Mouse (Mus musculus) limb, embryonic 15.5 days (tissue): ENCODE measurements around the gene Tax1bp3. TPM values are rescaled to one million over a fixed set of nuclear protein-coding genes. Genes with fewer than 3 reads are reported as not detected.

ENCODE experiments used
- ATAC-seq: fragments of 200-750 bp; cut with Nextera tagmentation; 2 replicates; pipeline ENCODE4 v1.8.0; 2017; ENCODE audit warnings: low read depth, moderate TSS enrichment; ENCODE audit not compliant: insufficient number of reproducible peaks, low FRiP score, low TSS enrichment
- H3K27ac ChIP-seq: fragments of 300-500 bp; sonication (generic); 2 replicates; pipeline ENCODE4 v1.5.1; 2015; ENCODE audit warnings: moderate library complexity, mild to moderate bottlenecking, inconsistent platforms
- H3K27me3 ChIP-seq: fragments of 300-500 bp; sonication (generic); 2 replicates; pipeline ENCODE4 v1.6.1; 2015; ENCODE audit warnings: inconsistent platforms
- H3K36me3 ChIP-seq: fragments of 300-500 bp; sonication (generic); 2 replicates; pipeline ENCODE4 v1.6.1; 2015; ENCODE audit warnings: inconsistent platforms
- H3K4me1 ChIP-seq: fragments of 300-500 bp; sonication (generic); 2 replicates; pipeline ENCODE4 v1.6.1; 2015; ENCODE audit warnings: inconsistent platforms
- H3K4me2 ChIP-seq: fragments of 300-500 bp; sonication (generic); 2 replicates; pipeline ENCODE4 v1.6.1; 2015; ENCODE audit warnings: mild to moderate bottlenecking, inconsistent platforms
- H3K4me3 ChIP-seq: fragments of 300-500 bp; sonication (generic); 2 replicates; pipeline ENCODE4 v1.5.1; 2015; ENCODE audit warnings: mild to moderate bottlenecking, inconsistent platforms
- H3K9ac ChIP-seq: fragments of 300-500 bp; sonication (generic); 2 replicates; pipeline ENCODE4 v1.6.1; 2015; ENCODE audit warnings: inconsistent platforms
- H3K9me3 ChIP-seq: fragments of 300-500 bp; sonication (generic); 2 replicates; pipeline ENCODE4 v1.6.1; 2016; ENCODE audit warnings: inconsistent platforms
- WGBS: fragments of 180-500 bp; shearing (Covaris S2); methylation state at CpG from one replicate; pipeline ENCODE4 v1.1.7; 2015; 5-methylcytosine and 5-hydroxymethylcytosine counted together
- polyA plus RNA-seq: library from polyadenylated mRNA; unstranded; fragments of >200 nt; fragmentation: Nextera tagmentation; extraction: Ambion mirVana; gene quantifications from 2 replicates; pipeline ENCODE4 v1.2.1, GENCODE M21; 2015

Tax1bp3 gene
- polyA plus RNA-seq, 1 experiment from 2014 or later: 217 TPM

- WGBS: 5% methylated on average over 2 of the region's 2 CpGs
- ATAC-seq: no peak
- H3K27me3 ChIP-seq: no peaks in the 10 kb centered on the region
- H3K4me3 ChIP-seq: peak overlapping the region; percentile 78
- H3K4me1 ChIP-seq: peaks cover 25% of the 10 kb centered on the region
- peak overlapping the region; percentile 60 for H3K4me2 ChIP-seq
- H3K9me3 ChIP-seq: no peaks in the 10 kb centered on the region
- H3K9ac ChIP-seq: peak overlapping the region; percentile 65
- peak overlapping the region; percentile 96 for H3K27ac ChIP-seq
- peaks cover 27% of the 10 kb centered on the region for H3K36me3 ChIP-seq
Measured at GRCm38 (mm10) chr11:73177895-73178294, 1.0 kb downstream of the Tax1bp3 start.

GRCm38 (mm10) chr11:73185872-73186615, 9.2 kb downstream of the Tax1bp3 start:
- Histone ChIP-seq H3K9ac (no peak overlapping the region), H3K4me1 (no peaks in the 10 kb centered on the region), H3K36me3 (peaks cover 81% of the 10 kb centered on the region), H3K9me3 (no peaks in the 10 kb centered on the region), H3K27ac (no peak overlapping the region), H3K4me3 (no peak overlapping the region), H3K4me2 (no peak overlapping the region), H3K27me3 (no peaks in the 10 kb centered on the region)
- WGBS: 92% methylated on average over 10 of the region's 10 CpGs
- ATAC-seq: no peak

GRCm38 (mm10) chr11:73187231-73187630, 10.3 kb downstream of the Tax1bp3 start:
- H3K9me3 ChIP-seq: no peaks in the 10 kb centered on the region
- H3K27ac ChIP-seq: no peak overlapping the region
- H3K4me3 ChIP-seq: no peak overlapping the region
- H3K27me3 ChIP-seq: no peaks in the 10 kb centered on the region
- no peak overlapping the region for H3K4me2 ChIP-seq
- ATAC-seq: no peak
- H3K9ac ChIP-seq: no peak overlapping the region
- no peaks in the 10 kb centered on the region for H3K4me1 ChIP-seq
- H3K36me3 ChIP-seq: peaks cover 89% of the 10 kb centered on the region
- 87% methylated on average over 6 of the region's 6 CpGs for WGBS

- Histone ChIP-seq H3K4me2 (no peak overlapping the region), H3K4me1 (peaks cover 4% of the 10 kb centered on the region; the same call in 1 of the 2 replicates), H3K9ac (no peak overlapping the region), H3K27me3 (no peaks in the 10 kb centered on the region), H3K9me3 (no peaks in the 10 kb centered on the region), H3K4me3 (no peak overlapping the region), H3K36me3 (peaks cover 55% of the 10 kb centered on the region), H3K27ac (no peak overlapping the region)
- 70% methylated on average over 6 of the region's 6 CpGs for WGBS
- no peak for ATAC-seq
Measured at GRCm38 (mm10) chr11:73193047-73193446, 16.2 kb downstream of the Tax1bp3 start.

GRCm38 (mm10) chr11:73194444-73194843, 17.6 kb downstream of the Tax1bp3 start:
- Histone ChIP-seq H3K27ac (no peak overlapping the region), H3K9me3 (no peaks in the 10 kb centered on the region), H3K36me3 (peaks cover 43% of the 10 kb centered on the region), H3K4me3 (no peak overlapping the region), H3K27me3 (no peaks in the 10 kb centered on the region), H3K9ac (no peak overlapping the region), H3K4me2 (no peak overlapping the region), H3K4me1 (peaks cover 10% of the 10 kb centered on the region; the same call in 1 of the 2 replicates)
- WGBS: 72% methylated on average over 2 of the region's 2 CpGs
- no peak for ATAC-seq

GRCm38 (mm10) chr11:73198190-73198589, 21.3 kb downstream of the Tax1bp3 start:
- Histone ChIP-seq H3K4me3 (peak overlapping the region; percentile 77), H3K4me2 (peak overlapping the region; percentile 95), H3K4me1 (peaks cover 22% of the 10 kb centered on the region), H3K36me3 (0 out of 2 replicates have a peak, but pooled peaks cover 11% of the 10 kb centered on the region), H3K27ac (no peak overlapping the region), H3K27me3 (no peaks in the 10 kb centered on the region), H3K9ac (peak overlapping the region; percentile 65), H3K9me3 (no peaks in the 10 kb centered on the region)
- no peak for ATAC-seq
- WGBS: 7% methylated on average over 1 of the region's 1 CpGs

GRCm38 (mm10) chr11:73198603-73199229, 21.8 kb downstream of the Tax1bp3 start, which contains the start of gene Ctns:
Gene Ctns, minus strand, starts transcription at chr11:73199042.
- ATAC-seq: peak; percentile 96
- Histone ChIP-seq H3K27me3 (no peaks in the 10 kb centered on the region), H3K4me3 (peak within 1 kb of the TSS; percentile 77), H3K9me3 (no peaks in the 10 kb centered on the region), H3K9ac (peak within 1 kb of the TSS; percentile 85), H3K4me1 (peaks cover 22% of the 10 kb centered on the region), H3K36me3 (0 out of 2 replicates have a peak, but pooled peaks cover 8% of the 10 kb centered on the region), H3K4me2 (peak within 1 kb of the TSS; percentile 95), H3K27ac (0 out of 2 replicates have a peak within 1 kb of the TSS, but pooled peaks have one; percentile 61)
- 1% methylated on average over 22 of the region's 22 CpGs for WGBS

- Histone ChIP-seq H3K36me3 (0 out of 2 replicates have a peak, but pooled peaks cover 8% of the 10 kb centered on the region), H3K4me2 (peak within 1 kb of the TSS; percentile 95), H3K4me3 (peak within 1 kb of the TSS; percentile 77), H3K4me1 (peaks cover 22% of the 10 kb centered on the region), H3K27me3 (no peaks in the 10 kb centered on the region), H3K9me3 (no peaks in the 10 kb centered on the region), H3K27ac (0 out of 2 replicates have a peak within 1 kb of the TSS, but pooled peaks have one; percentile 61), H3K9ac (peak within 1 kb of the TSS; percentile 85)
- peak; percentile 95 for ATAC-seq
- WGBS: under 1% methylated on average over 32 of the region's 32 CpGs
Measured at GRCm38 (mm10) chr11:73199230-73199712, 22.4 kb downstream of the Tax1bp3 start, which contains the start of gene Shpk. Gene Shpk, plus strand, starts transcription at chr11:73199460.

GRCm38 (mm10) chr11:73199879-73200278, 23.0 kb downstream of the Tax1bp3 start:
- no peak for ATAC-seq
- 3% methylated on average over 12 of the region's 12 CpGs for WGBS

GRCm38 (mm10) chr11:73201021-73201420, 24.1 kb downstream of the Tax1bp3 start:
- Histone ChIP-seq H3K27me3 (no peaks in the 10 kb centered on the region), H3K4me3 (no peak overlapping the region), H3K27ac (no peak overlapping the region), H3K9ac (no peak overlapping the region), H3K9me3 (no peaks in the 10 kb centered on the region), H3K4me1 (peaks cover 22% of the 10 kb centered on the region), H3K4me2 (no peak overlapping the region), H3K36me3 (no peaks in the 10 kb centered on the region)
- ATAC-seq: no peak
- WGBS: 48% methylated on average over 2 of the region's 2 CpGs

More at GRCm38 (mm10) chr11:73199879-73200278, 23.0 kb downstream of the Tax1bp3 start:
- Histone ChIP-seq H3K4me3 (peak overlapping the region; percentile 77), H3K9ac (peak overlapping the region; percentile 85), H3K4me2 (peak overlapping the region; percentile 95), H3K27me3 (no peaks in the 10 kb centered on the region), H3K27ac (no peak overlapping the region), H3K9me3 (no peaks in the 10 kb centered on the region), H3K4me1 (peaks cover 22% of the 10 kb centered on the region), H3K36me3 (0 out of 2 replicates have a peak, but pooled peaks cover 8% of the 10 kb centered on the region)

- H3K4me2 ChIP-seq: no peak overlapping the region
- H3K27me3 ChIP-seq: no peaks in the 10 kb centered on the region
- 28% methylated on average over 4 of the region's 4 CpGs for WGBS
- no peak overlapping the region for H3K9ac ChIP-seq
- no peaks in the 10 kb centered on the region for H3K9me3 ChIP-seq
- no peaks in the 10 kb centered on the region for H3K36me3 ChIP-seq
- no peak overlapping the region for H3K4me3 ChIP-seq
- H3K27ac ChIP-seq: no peak overlapping the region
- peaks cover 22% of the 10 kb centered on the region for H3K4me1 ChIP-seq
- no peak for ATAC-seq
Measured at GRCm38 (mm10) chr11:73201597-73201996, 24.7 kb downstream of the Tax1bp3 start.

GRCm38 (mm10) chr11:73203895-73204294, 27.0 kb downstream of the Tax1bp3 start:
- no peaks in the 10 kb centered on the region for H3K9me3 ChIP-seq
- H3K4me2 ChIP-seq: no peak overlapping the region
- peaks cover 12% of the 10 kb centered on the region for H3K4me1 ChIP-seq
- no peak overlapping the region for H3K27ac ChIP-seq
- H3K27me3 ChIP-seq: no peaks in the 10 kb centered on the region
- ATAC-seq: no peak
- no peak overlapping the region for H3K9ac ChIP-seq
- H3K36me3 ChIP-seq: no peaks in the 10 kb centered on the region
- no peak overlapping the region for H3K4me3 ChIP-seq
- WGBS: 82% methylated on average over 8 of the region's 8 CpGs
